Mouse (Mus musculus) MEL (cell line): Measurements from ENCODE around the gene Gabrg3. TPM values are rescaled to one million over a fixed set of nuclear protein-coding genes. Genes with fewer than 3 reads are reported as not detected.

Source experiments
- DNase-seq: peaks from one replicate; pipeline ENCODE4 v3.0.0; 2011; ENCODE audit warnings: low read depth, low spot score
- H3K27ac ChIP-seq: 2 replicates; pipeline ENCODE4 v1.5.1; 2012; ENCODE audit warnings: low read depth, mild to moderate bottlenecking, control low read depth, low read length, moderate library complexity; ENCODE audit not compliant: control insufficient read depth
- H3K27me3 ChIP-seq, 2 experiments: fragments of 150-350 bp in 1 of 2; sonication (generic) in 1 of 2; 2 replicates each; pipeline ENCODE4 v1.6.1; 2012; ENCODE audit warnings: low read length in 2 of 2, mild to moderate bottlenecking in 2 of 2, improper control_type of control experiment in 1 of 2, moderate library complexity in 1 of 2; ENCODE audit not compliant: insufficient read depth in 2 of 2, control insufficient read depth in 1 of 2
- H3K36me3 ChIP-seq, 2 experiments: 2 replicates each; pipeline ENCODE4 v1.6.1; 2012 to 2014; ENCODE audit warnings: low read length in 2 of 2, improper control_type of control experiment in 1 of 2, inconsistent platforms in 1 of 2, mild to moderate bottlenecking in 1 of 2; ENCODE audit not compliant: insufficient read depth in 2 of 2, control insufficient read depth in 1 of 2
- H3K4me1 ChIP-seq, 2 experiments: fragments of 150-350 bp in 1 of 2; sonication (generic) in 1 of 2; 2 replicates each; pipeline ENCODE4 v1.6.1; 2012; ENCODE audit warnings: low read length in 2 of 2, improper control_type of control experiment in 1 of 2, mild to moderate bottlenecking in 1 of 2; ENCODE audit not compliant: insufficient read depth in 2 of 2, control insufficient read depth in 1 of 2
- H3K4me3 ChIP-seq, 2 experiments: fragments of 150-350 bp in 1 of 2; sonication (generic) in 1 of 2; 2 replicates each; pipeline ENCODE4 v1.5.1; 2012; ENCODE audit warnings: low read depth in 2 of 2, low read length in 2 of 2, mild to moderate bottlenecking in 2 of 2, moderate library complexity in 2 of 2, control low read depth in 1 of 2, improper control_type of control experiment in 1 of 2; ENCODE audit not compliant: control insufficient read depth in 1 of 2, insufficient read depth in 1 of 2
- H3K79me2 ChIP-seq: 2 replicates; pipeline ENCODE4 v1.6.1; 2012; ENCODE audit warnings: mild to moderate bottlenecking, low read length, moderate library complexity; ENCODE audit not compliant: control insufficient read depth, poor library complexity, insufficient read depth
- H3K9ac ChIP-seq: 2 replicates; pipeline ENCODE4 v1.6.1; 2012; ENCODE audit warnings: low read depth, mild to moderate bottlenecking, control low read depth, low read length, moderate library complexity; ENCODE audit not compliant: control insufficient read depth, poor library complexity, severe bottlenecking
- H3K9me3 ChIP-seq: fragments of 150-350 bp; sonication (generic); replicated peaks from 2 replicates; pipeline ENCODE4 v1.6.1; 2012; ENCODE audit warnings: mild to moderate bottlenecking, low read length, improper control_type of control experiment, moderate library complexity; ENCODE audit not compliant: insufficient read depth
- BHLHE40 ChIP-seq: IDR thresholded peaks from 2 replicates; pipeline ENCODE4 v1.6.1; 2012; ENCODE audit warnings: low read depth, mild to moderate bottlenecking, inconsistent platforms, low read length, improper control_type of control experiment, borderline replicate concordance
- CHD1 ChIP-seq: IDR thresholded peaks from 2 replicates; pipeline ENCODE4 v1.6.1; 2012; ENCODE audit warnings: low read depth, mild to moderate bottlenecking, inconsistent platforms, low read length, improper control_type of control experiment
- CTCF ChIP-seq, 3 experiments: IDR thresholded peaks in 2 of 3; conservative IDR thresholded peaks in 1 of 3; 2 replicates each; pipeline ENCODE4 v1.5.1; 2011 to 2012; ENCODE audit warnings: low read length in 3 of 3, low read depth in 2 of 3, mild to moderate bottlenecking in 2 of 3, improper control_type of control experiment in 1 of 3, inconsistent platforms in 1 of 3, mixed read lengths in 1 of 3, moderate library complexity in 1 of 3; ENCODE audit not compliant: control insufficient read depth in 1 of 3, insufficient read depth in 1 of 3, poor library complexity in 1 of 3, severe bottlenecking in 1 of 3
- E2F4 ChIP-seq: IDR thresholded peaks from 2 replicates; pipeline ENCODE4 v1.6.1; 2011; ENCODE audit warnings: low read depth, low read length, improper control_type of control experiment, borderline replicate concordance
- ELF1 ChIP-seq: IDR thresholded peaks from 2 replicates; pipeline ENCODE4 v1.6.1; 2014; ENCODE audit warnings: low read depth, mild to moderate bottlenecking, inconsistent platforms, low read length, improper control_type of control experiment, moderate library complexity
- EP300 ChIP-seq, 2 experiments: IDR thresholded peaks; 2 replicates each; pipeline ENCODE4 v1.6.1; 2011; ENCODE audit warnings: improper control_type of control experiment in 2 of 2, low read length in 2 of 2, low read depth in 1 of 2, mild to moderate bottlenecking in 1 of 2
- ETS1 ChIP-seq: IDR thresholded peaks from 2 replicates; pipeline ENCODE4 v1.6.1; 2012; ENCODE audit warnings: low read depth, mild to moderate bottlenecking, inconsistent platforms, low read length, improper control_type of control experiment, moderate library complexity
- KAT2A ChIP-seq: conservative IDR thresholded peaks from 2 replicates; pipeline ENCODE4 v1.6.1; 2012; ENCODE audit warnings: low read depth, low read length, improper control_type of control experiment, inconsistent platforms
- MAFK ChIP-seq: IDR thresholded peaks from 2 replicates; pipeline ENCODE4 v1.6.1; 2011; ENCODE audit warnings: low read depth, mild to moderate bottlenecking, low read length, improper control_type of control experiment, borderline replicate concordance
- MEF2A ChIP-seq: IDR thresholded peaks from 2 replicates; pipeline ENCODE4 v1.6.1; 2014; ENCODE audit warnings: low read depth, mild to moderate bottlenecking, inconsistent platforms, low read length, improper control_type of control experiment; ENCODE audit not compliant: poor library complexity, insufficient replicate concordance, severe bottlenecking; ENCODE audit errors: extremely low read depth
- MXI1 ChIP-seq: IDR thresholded peaks from 2 replicates; pipeline ENCODE4 v1.6.1; 2011; ENCODE audit warnings: mild to moderate bottlenecking, low read depth, low read length, improper control_type of control experiment
- MYB ChIP-seq: IDR thresholded peaks from 2 replicates; pipeline ENCODE4 v1.6.1; 2011; ENCODE audit warnings: mild to moderate bottlenecking, low read depth, low read length, improper control_type of control experiment
- MYC ChIP-seq: IDR thresholded peaks from 2 replicates; pipeline ENCODE4 v1.6.1; 2011; ENCODE audit warnings: low read depth, mild to moderate bottlenecking, low read length, improper control_type of control experiment, moderate library complexity
- NELFE ChIP-seq: IDR thresholded peaks from 2 replicates; pipeline ENCODE4 v1.6.1; 2011; ENCODE audit warnings: low read depth, low read length, improper control_type of control experiment
- POLR2A ChIP-seq, 2 experiments: IDR thresholded peaks; 2 replicates each; pipeline ENCODE4 v1.6.1; 2011 to 2012; ENCODE audit warnings: low read length in 2 of 2, mild to moderate bottlenecking in 2 of 2, control low read depth in 1 of 2, improper control_type of control experiment in 1 of 2, low read depth in 1 of 2, moderate library complexity in 1 of 2; ENCODE audit not compliant: control insufficient read depth in 1 of 2, insufficient read depth in 1 of 2, poor library complexity in 1 of 2
- POLR2AphosphoS2 ChIP-seq: IDR thresholded peaks from 2 replicates; pipeline ENCODE4 v1.6.1; 2011; ENCODE audit warnings: low read length, improper control_type of control experiment
- POLR2AphosphoS5 ChIP-seq: IDR thresholded peaks from 2 replicates; pipeline ENCODE4 v1.6.1; 2012; ENCODE audit warnings: low read depth, borderline replicate concordance, mild to moderate bottlenecking, inconsistent platforms, low read length, moderate library complexity, mixed read lengths
- RAD21 ChIP-seq: IDR thresholded peaks from 2 replicates; pipeline ENCODE4 v1.6.1; 2011; ENCODE audit warnings: mild to moderate bottlenecking, low read depth, low read length, improper control_type of control experiment
- RCOR1 ChIP-seq: IDR thresholded peaks from 2 replicates; pipeline ENCODE4 v1.6.1; 2012; ENCODE audit warnings: low read depth, mild to moderate bottlenecking, inconsistent platforms, low read length, improper control_type of control experiment
- SIN3A ChIP-seq: IDR thresholded peaks from 2 replicates; pipeline ENCODE4 v1.6.1; 2012; ENCODE audit warnings: low read length, improper control_type of control experiment, inconsistent platforms
- SMC3 ChIP-seq: IDR thresholded peaks from 2 replicates; pipeline ENCODE4 v1.6.1; 2011; ENCODE audit warnings: low read depth, low read length, improper control_type of control experiment
- TAL1 ChIP-seq: IDR thresholded peaks from 2 replicates; pipeline ENCODE4 v1.6.1; 2012; ENCODE audit warnings: mild to moderate bottlenecking, inconsistent platforms, low read length, moderate library complexity, mixed read lengths
- TBP ChIP-seq: IDR thresholded peaks from 2 replicates; pipeline ENCODE4 v1.8.0; 2011; ENCODE audit warnings: low read depth, low read length, improper control_type of control experiment
- UBTF ChIP-seq: IDR thresholded peaks from 2 replicates; pipeline ENCODE4 v1.6.1; 2012; ENCODE audit warnings: low read depth, mild to moderate bottlenecking, inconsistent platforms, low read length, improper control_type of control experiment, moderate library complexity, borderline replicate concordance; ENCODE audit not compliant: insufficient read depth
- USF1 ChIP-seq: IDR thresholded peaks from 2 replicates; pipeline ENCODE4 v1.6.1; 2014; ENCODE audit warnings: low read depth, mild to moderate bottlenecking, inconsistent platforms, low read length, improper control_type of control experiment, moderate library complexity
- ZKSCAN1 ChIP-seq: IDR thresholded peaks from 2 replicates; pipeline ENCODE4 v1.6.1; 2012; ENCODE audit warnings: low read depth, mild to moderate bottlenecking, inconsistent platforms, low read length, improper control_type of control experiment, moderate library complexity
- ZNF384 ChIP-seq: IDR thresholded peaks from 2 replicates; pipeline ENCODE4 v1.6.1; 2012; ENCODE audit warnings: low read depth, mild to moderate bottlenecking, inconsistent platforms, low read length, improper control_type of control experiment
- polyA plus RNA-seq, 2 experiments: library from polyadenylated mRNA; stranded (reverse) in 1 of 2; unstranded in 1 of 2; fragments of >175 nt in 1 of 2; fragments of >200 nt in 1 of 2; gene quantifications; 2 replicates each; pipeline versions ENCODE4 v1.2.1 to v1.2.4; 2012; ENCODE audit warnings: low replicate concordance in 2 of 2, low read depth in 1 of 2; ENCODE audit not compliant: insufficient read length in 2 of 2, insufficient read depth in 1 of 2, missing spikeins in 1 of 2
- total RNA-seq: library from RNA; depleted of rRNA; stranded (reverse); fragments of 300-350 nt; gene quantifications from 2 replicates; pipeline ENCODE4 v1.2.3, GENCODE M21; 2012

Gabrg3 gene
- total and polyA plus RNA-seq, 3 experiments = not detected

- H3K79me2 ChIP-seq = no peaks in the 10 kb centered on the region
- H3K9me3 ChIP-seq = no peaks in the 10 kb centered on the region
Measured at GRCm38 (mm10) chr7:56768216-56768615, 618.8 kb downstream of the Gabrg3 start.

DNA sequence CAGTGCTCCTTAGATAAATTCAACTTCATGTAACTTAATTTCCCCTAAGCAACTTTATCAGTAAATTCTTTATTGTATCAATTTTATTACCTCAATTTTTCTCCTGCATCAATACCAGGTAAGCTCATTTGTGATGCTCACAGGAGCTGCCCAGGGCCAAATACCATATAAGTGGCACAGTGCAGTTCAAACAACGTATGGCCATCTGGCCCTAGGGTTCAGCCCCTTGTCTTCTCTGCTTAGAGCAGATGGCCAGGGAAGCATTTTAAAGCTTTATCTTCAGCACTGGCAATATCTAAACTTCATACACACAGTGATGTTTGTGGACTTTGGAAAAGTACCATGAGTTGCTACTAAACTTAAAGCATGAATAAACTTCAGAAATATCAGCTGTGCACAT is 619.2 kb downstream of the Gabrg3 start:
- H3K27me3 ChIP-seq = no peaks in the 10 kb centered on the region
- TF ChIP-seq MXI1 = no peak
- no peak for TF ChIP-seq MAFK
- TF ChIP-seq POLR2AphosphoS5 = no peak
- no peak for TF ChIP-seq BHLHE40
- TF ChIP-seq RAD21 = no peak
- TF ChIP-seq TAL1 = no peak
- no peak for TF ChIP-seq EP300 (IDR thresholded peaks at IDR 0.05; ENCODE audit: low read depth in 1 of 2, low read length in 2 of 2)
- no peak for TF ChIP-seq CTCF (IDR thresholded peaks at IDR 0.05 in 2 of 3, conservative IDR thresholded peaks at IDR 0.05 in 1 of 3; ENCODE audit: control insufficient read depth in 1 of 3, insufficient read depth in 1 of 3, low read depth in 2 of 3, low read length in 3 of 3, poor library complexity in 1 of 3, severe bottlenecking in 1 of 3)
- no peak for TF ChIP-seq ZKSCAN1
- no peak for TF ChIP-seq KAT2A
- no peak for TF ChIP-seq ZNF384
- H3K27ac ChIP-seq = no peak overlapping the region
- no peaks in the 10 kb centered on the region for H3K4me1 ChIP-seq
- no peak overlapping the region for H3K9ac ChIP-seq
- H3K36me3 ChIP-seq = no peaks in the 10 kb centered on the region
- H3K79me2 ChIP-seq = no peaks in the 10 kb centered on the region
- H3K4me3 ChIP-seq = no peak overlapping the region
- no peak for DNase-seq
- H3K9me3 ChIP-seq = no peaks in the 10 kb centered on the region

More at GRCm38 (mm10) chr7:56768216-56768615, 618.8 kb downstream of the Gabrg3 start:
- Histone ChIP-seq H3K27ac (no peak overlapping the region), H3K27me3 (no peaks in the 10 kb centered on the region), H3K9ac (no peak overlapping the region), H3K36me3 (no peaks in the 10 kb centered on the region), H3K4me3 (no peak overlapping the region), H3K4me1 (no peaks in the 10 kb centered on the region)
- TF ChIP-seq E2F4 (no peak), USF1 (no peak), MYC (no peak), CHD1 (no peak), MEF2A (no peak), CTCF (IDR thresholded peaks at IDR 0.05 in 2 of 3, conservative IDR thresholded peaks at IDR 0.05 in 1 of 3; ENCODE audit: control insufficient read depth in 1 of 3, insufficient read depth in 1 of 3, low read depth in 2 of 3, low read length in 3 of 3, poor library complexity in 1 of 3, severe bottlenecking in 1 of 3) (no peak), BHLHE40 (no peak), POLR2AphosphoS2 (no peak), POLR2A (IDR thresholded peaks at IDR 0.05; ENCODE audit: control insufficient read depth in 1 of 2, insufficient read depth in 1 of 2, low read depth in 1 of 2, low read length in 2 of 2, poor library complexity in 1 of 2) (no peak), POLR2AphosphoS5 (no peak), MYB (no peak), UBTF (no peak), NELFE (no peak), RCOR1 (no peak), TBP (no peak), SIN3A (no peak), ETS1 (no peak), MAFK (no peak), ELF1 (no peak), SMC3 (no peak)
- no peak for DNase-seq
